Mouse (Mus musculus): ENCODE measurements around the gene Dnajc10.

Gene Dnajc10

GRCm38 (mm10) chr2:80315242-80316161 lies at the start of gene Dnajc10:
TSS of gene Dnajc10 (plus strand) at chr2:80315466.
- DNase-seq = peak; percentile 80 to 89

DNA sequence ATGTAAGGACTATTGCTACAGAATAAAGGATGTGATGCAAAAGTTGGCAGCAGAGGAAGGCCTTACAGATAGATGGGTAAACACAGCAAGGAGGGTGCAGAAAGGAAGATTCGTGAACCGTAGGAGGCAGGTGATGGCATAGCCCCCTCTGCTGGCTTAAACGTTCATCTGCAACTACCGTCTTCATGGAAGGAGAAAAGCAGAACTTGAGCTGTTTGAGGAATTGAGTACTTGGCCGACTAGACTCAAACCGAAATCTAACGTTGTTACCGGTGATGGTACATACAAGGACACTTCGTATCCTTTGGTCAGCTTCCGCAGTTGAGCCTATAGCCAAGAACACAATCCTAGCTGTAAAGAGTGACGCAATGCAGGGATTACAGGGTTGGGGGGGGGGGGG lies 48.4 kb upstream of the Dnajc10 start:
- DNase-seq = peak; percentile 7 to 30

DNA sequence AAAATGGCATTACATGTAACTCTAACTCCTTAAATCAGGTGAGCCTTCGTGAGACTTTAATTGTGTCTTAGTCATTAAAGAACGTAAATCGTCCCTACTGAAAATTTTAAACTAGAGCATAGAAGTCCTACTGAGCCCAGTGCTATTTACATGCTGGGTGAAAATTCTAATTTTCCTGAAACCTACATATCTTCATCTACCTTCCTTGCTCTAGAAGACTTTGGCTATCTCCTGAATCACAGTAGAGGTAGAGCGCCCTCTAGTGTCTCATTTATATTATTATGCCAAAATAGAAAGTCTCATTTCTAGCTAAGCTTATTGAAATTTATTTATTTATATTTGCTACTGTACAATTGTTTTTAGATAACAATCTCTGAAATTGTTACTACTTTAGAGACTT lies 47.2 kb upstream of the Dnajc10 start:
- no peak for DNase-seq

- no peak for DNase-seq
Observed at GRCm38 (mm10) chr2:80271431-80271830, 43.8 kb upstream of the Dnajc10 start.

DNA sequence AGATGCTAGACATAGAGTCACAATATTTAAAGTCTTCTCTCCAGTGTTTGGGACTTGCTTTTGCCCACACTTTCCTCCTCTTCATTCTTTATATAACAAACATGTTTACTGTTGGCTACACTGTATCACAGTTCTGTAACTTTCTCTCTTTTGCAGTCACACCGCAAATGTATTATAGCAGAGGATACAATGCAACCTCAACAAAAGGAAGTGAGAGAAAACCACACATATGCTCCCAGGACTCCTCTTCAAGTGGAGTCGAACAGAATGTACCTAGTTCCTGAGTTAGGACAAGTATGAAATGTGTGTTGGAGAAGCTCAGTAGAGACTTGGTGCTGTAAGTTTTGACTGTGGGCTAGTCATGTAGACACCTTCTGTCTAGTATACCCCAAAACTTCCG lies 42.2 kb upstream of the Dnajc10 start:
- no peak for DNase-seq

GRCm38 (mm10) chr2:80273763-80274162 lies 41.5 kb upstream of the Dnajc10 start:
- DNase-seq = no peak

DNA sequence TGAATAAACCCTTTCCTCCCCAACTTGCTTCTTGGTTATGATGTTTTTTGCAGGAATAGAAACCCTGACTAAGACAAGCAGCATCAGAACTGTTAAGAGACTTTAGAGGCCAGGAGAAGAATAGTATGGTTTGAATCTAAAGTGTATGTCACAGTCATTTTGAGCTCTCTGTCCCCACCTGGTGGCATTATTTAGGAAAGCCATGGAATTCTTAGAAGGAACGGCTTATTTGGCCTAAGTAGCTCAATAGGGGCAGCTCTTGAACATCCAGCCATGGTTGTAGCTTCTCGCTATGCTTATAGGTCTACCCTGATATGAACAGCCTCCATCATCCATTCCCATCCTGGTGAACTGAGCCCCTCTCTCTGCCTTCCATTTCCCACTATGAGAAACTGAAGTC lies 40.1 kb upstream of the Dnajc10 start:
- no peak for DNase-seq

GRCm38 (mm10) chr2:80282214-80282613 lies 33.1 kb upstream of the Dnajc10 start:
- DNase-seq = no peak

GRCm38 (mm10) chr2:80286397-80286796 lies 28.9 kb upstream of the Dnajc10 start:
- DNase-seq = no peak

DNA sequence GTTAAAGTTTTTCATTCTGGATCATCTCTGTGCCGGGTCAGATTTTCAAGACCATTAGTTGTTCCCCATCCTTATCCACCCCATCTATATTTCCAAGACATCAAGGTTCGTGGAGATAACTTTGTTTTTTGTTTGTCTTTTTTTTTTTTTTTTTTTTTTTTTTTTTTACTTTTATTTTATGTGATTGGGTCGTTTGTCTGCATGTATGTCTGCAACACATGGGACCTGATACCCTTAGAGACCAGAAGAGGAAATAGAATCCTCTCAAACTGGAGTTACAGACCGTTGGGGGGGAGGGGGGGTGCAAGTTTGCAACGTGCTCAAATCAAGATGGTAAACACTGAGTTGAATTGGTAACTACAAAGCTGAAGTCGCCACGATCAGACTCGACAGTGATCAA lies 23.1 kb upstream of the Dnajc10 start, which contains the start of gene Prdx6b:
Gene Prdx6b (plus strand): TSS at position 301 of the 400 bp plus-strand sequence.
- DNase-seq = no peak

DNA sequence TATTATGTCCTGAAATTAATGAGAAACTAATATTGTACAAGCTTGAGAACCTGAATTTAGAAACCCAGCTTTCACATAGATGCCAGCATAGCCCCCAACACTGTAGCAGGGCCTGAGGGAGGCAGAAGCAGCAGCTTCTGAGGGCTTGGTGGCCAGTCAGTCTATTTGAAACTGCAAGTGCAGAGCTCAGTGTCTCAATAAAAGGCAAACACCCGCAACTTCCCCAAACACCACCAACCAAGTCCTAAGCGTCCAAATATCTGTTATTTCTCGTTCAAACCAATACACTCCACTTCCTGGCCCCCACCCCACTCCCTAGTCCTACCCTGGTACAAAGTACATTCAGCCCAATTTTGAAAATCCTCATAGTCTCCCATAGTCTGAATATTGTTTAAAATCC lies 16.9 kb upstream of the Dnajc10 start:
- DNase-seq = no peak

GRCm38 (mm10) chr2:80300806-80301205 lies 14.5 kb upstream of the Dnajc10 start:
- no peak for DNase-seq

DNA sequence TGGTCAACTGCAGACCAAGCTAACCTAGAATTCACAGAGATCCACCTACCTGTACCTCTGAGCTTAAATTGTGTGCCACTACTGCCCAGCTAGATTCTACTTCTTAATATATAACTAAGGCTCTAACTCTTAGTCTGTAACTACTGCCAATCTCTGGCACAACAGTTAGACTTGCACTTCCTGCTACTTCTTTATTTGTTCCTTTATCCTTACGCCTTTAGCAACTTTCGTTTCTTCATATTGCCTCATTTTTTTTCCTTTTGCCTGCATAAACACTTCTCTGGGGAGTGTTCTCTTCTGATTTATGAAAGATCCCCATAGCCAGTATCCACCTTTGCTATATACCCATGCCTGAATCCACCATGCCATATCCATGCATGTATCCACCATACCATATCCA lies 11.3 kb upstream of the Dnajc10 start:
- no peak for DNase-seq

DNA sequence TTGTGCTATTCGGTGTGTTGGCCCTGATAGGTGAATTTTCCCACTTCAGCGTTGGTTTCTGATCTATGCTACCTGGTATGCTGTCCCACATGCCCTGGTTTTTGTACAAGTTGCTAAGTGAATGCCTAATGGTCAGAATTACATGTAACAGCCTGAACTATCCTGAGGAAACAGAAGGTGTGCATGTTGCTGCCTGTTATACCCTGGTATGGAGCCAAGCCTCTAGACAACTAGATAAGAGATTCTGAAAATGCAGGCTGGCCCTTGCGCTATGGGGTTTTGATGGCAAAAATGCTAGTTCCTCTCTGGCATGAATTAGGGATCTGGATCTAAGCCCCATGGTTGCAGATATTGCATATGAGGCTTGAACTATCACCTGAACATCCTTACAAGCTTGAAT lies 7.6 kb upstream of the Dnajc10 start:
- DNase-seq = no peak

DNA sequence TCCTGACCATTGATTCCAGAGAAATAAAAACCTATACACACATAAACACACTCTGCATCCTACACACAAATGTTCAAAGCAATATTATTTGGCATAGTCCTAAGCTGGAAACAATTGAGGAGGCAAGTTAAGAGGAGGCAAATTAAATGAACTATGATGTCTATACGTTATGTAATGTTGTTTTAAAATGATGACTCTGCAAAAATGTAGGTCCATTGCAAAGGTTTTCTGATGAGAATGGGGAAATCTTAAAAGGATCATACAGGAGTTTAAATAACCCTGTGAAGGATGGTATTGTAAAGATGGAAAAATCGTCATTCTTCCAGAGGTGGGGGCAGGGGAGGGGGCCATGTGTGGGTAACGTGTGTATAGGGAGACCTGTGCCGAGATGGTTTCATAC lies 5.5 kb upstream of the Dnajc10 start:
- DNase-seq = no peak

GRCm38 (mm10) chr2:80310772-80311171 lies 4.5 kb upstream of the Dnajc10 start:
- no peak for DNase-seq

DNA sequence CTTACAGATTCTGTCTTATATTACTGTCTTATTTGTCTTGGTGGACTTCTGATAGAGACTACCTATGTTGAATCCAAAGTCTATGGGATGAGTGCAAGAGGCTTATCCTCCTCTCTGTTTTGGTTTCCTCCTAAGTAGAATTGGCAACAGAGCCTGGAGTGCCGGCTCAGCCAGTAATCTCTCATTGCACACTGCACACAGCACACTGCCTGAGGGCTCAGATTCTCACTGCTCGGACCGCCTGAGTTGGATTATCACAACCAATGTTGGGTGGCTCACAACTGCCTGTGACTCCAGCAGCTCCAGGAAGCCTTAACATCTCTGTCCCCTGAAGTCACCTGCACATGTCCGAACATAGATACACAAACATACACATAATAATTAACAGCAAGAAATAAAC lies 3.9 kb upstream of the Dnajc10 start:
- no peak for DNase-seq

DNA sequence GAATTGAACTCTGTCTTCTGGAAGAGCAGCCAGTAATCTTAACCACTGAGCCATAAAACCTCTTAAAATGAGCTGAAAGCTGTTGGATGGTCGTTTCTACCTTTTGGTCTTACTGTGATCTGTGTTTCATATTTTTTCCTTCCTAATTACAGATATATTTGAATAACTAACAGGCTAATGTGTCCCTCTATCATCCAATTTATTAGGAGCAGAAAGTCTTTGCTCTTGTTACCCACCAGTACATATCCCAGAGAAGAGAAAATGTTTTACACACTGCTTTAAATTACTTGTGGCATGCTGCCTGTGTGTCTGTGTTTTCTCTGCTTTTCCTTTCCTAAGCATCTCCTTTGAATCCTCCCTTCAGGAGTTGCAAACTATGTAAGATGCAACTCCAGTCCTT lies 1.1 kb upstream of the Dnajc10 start:
- no peak for DNase-seq

DNA sequence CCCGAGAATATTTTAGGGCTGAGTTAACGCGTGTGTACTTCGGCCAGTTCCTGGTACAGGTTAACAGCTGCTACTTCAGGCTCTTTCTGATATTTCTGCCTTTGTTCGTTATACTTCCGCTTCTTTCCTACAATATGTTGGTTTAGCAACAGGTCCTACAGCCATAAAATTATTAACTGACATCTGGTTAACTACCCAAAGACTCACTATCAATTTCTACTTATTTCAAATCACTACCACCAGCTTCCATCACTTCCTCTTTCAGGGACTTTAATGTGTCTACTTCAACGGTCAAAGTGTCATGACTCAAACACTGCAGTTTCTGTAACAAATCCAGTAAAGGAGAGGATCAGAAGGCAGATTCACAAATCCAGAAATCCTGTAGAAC lies 418 bp upstream of the Dnajc10 start:
- no peak for DNase-seq

GRCm38 (mm10) chr2:80322878-80323277 lies 7.6 kb downstream of the Dnajc10 start:
- DNase-seq = no peak

DNA sequence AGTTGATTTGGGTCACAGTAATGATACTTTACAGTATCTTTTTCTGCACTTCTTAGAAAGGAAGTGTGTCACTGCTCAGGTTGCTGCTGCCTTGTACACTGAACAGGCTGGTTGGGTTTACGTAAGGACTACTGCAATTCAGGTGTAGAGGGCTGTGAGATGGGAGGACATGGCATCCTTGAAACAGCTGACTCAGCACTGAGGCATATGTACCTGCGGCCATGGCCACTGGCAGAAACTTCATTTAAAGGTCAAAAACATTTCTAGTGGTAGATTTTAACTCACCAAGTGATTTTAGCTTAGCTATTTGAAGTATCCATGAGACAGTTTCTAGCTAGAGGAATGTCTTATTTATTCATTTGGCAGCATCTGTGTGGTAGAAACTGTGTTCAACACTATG lies 10.5 kb downstream of the Dnajc10 start:
- DNase-seq = no peak

DNA sequence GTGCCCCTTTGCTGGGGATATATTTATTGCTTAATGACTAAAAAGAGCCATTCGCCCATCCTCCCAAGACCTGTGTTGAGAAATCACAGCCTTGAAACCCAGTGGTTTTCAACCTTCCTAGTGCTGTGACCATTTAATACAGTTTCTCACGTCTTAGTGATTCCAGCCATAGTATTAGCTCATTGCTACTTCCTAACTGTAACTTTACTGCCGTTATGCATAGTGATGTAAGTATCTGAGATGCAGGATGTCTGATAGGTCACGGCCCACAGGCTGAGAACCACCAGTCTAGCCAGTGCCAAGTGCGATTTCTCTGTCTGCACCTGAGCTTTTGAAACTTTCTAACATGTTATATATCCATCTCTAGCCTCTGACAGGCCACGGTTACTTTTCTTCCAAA lies 12.0 kb downstream of the Dnajc10 start:
- DNase-seq = no peak

DNA sequence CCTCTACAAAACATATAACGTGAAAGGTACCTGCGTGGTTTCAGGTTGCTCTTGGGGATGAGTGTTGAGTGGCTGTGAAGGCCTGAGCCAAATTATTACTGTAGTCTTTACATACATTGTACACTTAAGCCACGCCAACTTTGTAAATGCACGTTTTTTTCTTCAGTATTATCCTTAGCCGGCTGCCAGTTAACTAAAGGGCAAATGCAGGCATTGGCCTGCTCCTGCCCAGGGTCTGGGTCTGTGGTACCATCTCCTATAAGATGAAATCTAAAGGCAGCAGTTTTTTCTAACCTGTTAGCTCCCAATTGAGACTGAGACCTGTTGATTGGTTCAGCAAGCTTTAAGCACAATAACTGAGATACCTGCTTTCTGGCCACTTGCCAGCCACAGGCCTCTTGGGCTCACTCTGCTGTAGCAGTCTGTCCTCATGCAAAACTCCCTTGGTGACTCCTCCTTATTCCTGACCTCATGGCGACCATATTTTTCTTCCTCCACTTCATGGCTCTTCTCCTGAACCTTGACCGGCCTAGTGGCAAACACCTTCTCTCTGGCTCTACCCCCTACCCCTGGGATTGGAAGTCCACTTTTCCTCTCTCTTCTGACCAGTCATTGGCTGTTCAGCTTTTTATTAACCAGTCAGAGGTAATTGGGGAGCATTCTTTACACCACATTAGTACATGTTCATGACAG lies 13.8 kb downstream of the Dnajc10 start:
- no peak for DNase-seq

DNA sequence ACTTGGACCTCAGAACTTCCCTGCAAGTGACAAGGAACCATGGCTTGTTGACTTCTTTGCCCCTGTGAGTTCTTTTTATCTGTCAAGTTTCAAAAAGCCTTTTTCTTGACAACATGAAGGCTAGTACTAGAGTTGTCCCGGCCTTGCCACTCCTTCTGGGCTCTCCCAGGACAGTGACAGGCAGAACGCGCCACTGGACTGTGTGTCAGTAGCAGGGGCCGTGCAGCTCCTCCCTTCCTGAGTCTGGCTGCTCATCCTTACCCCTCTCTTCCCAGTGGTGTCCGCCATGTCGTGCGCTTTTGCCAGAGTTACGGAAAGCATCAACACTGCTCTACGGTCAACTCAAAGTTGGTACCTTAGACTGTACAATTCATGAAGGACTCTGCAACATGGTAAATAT lies 25.3 kb downstream of the Dnajc10 start:
- DNase-seq = no peak

Data from spleen, adult 18-20 months (tissue).